Mouse (Mus musculus) megakaryocyte progenitor cell, adult 5-6 weeks (primary cell): ENCODE measurements around the gene Metap1d. TPM values are rescaled to one million over a fixed set of nuclear protein-coding genes. Genes with fewer than 3 reads are reported as not detected.

Experiments used
- ATAC-seq: replicated peaks from 2 replicates; pipeline ENCODE4 v1.8.0; 2016; ENCODE audit warnings: mild to moderate bottlenecking, moderate TSS enrichment, inconsistent platforms; ENCODE audit not compliant: poor library complexity
- total RNA-seq, 2 experiments: library from RNA; stranded (forward) in 1 of 2; stranded (reverse) in 1 of 2; fragments of 157-497, 149-512 nt in 1 of 2; fragments of 200-1000 nt in 1 of 2; gene quantifications; 2 replicates each; pipeline versions ENCODE4 v1.2.3 to v1.2.4; 2015 to 2017

Metap1d gene
- total RNA-seq, 2 experiments from 2014 or later: 21.3 to 39.8 TPM

DNA sequence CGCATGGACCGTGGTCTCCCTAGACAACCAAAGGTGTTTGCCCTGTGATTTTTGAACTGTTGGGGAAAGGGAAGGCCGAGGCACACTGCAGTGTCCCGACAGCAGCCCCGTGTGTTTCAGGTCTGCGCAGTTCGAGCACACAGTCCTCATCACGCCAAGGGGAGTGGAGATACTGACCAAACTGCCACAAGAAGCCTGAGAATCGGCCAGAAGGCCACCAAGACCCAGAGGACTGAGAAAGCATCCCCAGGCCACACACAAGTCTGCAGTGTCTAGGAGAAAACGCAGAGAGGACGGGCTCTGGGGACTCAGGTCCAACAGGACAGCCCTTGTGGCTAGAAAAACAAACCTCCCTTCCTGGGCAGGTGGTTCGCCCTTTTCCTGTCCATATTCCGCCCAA, 71.7 kb downstream of the Metap1d start:
- no peak for ATAC-seq

DNA sequence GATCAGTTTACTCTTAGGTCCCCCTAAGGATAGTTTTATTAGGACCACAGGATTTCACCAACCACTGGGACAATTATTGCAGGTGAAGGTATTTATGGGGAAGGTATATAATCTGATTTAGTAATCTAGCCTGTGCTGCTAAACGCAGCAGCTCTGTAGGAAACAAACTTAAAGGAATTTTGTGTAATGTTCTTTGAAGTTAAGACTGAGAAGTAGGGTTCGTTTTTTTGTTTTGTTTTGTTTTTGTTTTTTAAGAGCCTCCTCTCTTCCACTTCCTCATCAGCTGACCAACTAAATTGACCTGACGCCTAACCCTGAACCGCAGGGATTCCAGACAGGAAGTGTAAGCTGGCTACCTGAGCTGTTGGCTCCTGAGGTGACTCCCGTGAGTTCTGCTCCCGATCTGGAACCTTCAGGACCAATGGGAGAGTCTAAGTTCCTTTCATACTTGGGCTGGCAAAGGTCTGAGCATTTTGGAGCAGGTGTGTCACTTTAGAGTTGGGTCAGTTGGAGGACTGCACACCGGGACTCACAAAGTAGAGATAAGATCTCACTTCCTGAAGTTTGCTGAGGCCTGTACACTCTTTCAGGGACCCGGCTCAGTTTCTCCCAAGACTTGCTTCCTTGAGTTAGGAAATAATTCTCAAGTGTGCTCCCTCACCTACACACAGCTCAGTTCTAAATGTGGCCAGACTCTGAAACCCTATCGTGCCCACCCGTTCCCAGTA, 73.7 kb downstream of the Metap1d start:
- ATAC-seq: no peak

DNA sequence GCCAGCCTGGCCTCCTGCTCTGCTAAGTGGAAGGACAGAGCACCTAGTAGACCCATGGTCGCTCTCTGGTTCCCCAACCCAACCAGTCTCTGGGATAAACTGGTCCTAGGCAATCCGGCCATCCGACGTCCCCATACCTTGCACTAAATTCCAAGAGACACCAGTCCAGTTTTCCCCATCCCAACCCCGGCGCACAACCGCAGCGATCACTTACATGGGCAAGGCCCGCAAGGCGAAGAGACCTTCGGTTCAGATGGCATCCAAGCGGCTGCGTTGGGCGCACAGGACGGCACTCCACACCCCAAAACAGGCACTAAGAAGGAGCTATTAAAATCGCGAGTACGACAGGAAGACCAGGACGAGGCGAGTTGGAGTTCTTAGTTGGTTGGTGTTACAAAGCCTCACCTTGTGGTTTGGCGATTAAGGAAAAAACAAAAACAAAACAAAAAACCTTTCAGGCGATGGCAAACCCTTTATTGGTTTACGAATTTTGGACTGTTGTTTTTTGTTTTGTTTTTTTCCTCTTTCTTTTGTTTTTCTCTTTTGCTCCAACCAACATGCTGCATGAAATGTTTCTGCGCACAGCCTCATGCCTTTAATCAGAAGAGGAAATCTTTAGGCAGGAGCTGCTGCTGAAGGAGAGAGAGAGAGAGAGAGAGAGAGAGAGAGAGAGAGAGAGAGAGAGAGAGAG, 74.4 kb downstream of the Metap1d start:
- no peak for ATAC-seq

DNA sequence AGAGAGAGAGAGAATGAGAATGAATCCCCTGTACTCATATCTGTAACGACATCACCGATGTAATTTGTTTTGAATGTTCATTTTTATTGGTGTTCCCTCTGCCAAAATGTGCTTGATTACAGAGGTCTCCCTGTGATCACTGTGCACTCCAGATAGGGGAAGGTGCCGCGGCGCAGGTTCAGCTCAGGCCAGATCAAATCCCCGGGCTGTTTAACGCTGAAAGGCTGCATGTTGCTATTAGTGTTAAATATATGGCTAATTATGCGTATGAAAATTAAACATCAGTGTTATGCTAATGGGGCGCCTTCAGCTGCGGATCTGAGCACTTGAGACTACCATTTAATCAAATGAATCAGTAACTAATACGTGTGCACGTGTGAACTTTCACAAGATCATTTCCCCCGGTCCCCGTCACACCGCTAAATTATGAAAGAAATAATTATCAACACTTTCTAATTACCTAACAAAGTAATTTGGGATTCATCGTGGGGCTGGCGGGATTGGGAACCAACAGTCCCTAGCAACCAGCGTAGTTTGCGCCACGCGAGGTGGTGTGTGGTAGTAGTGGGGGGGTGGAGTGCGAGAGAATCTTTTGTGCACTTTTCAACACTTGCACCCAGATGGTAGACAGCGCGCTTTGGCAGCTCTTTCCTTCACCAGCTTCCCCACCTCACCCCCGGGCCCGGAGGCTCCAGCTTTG, 75.1 kb downstream of the Metap1d start, which contains the start of gene Dlx1:
TSS of gene Dlx1 (plus strand) at position 100 of the 700 bp plus-strand sequence.
- ATAC-seq: no peak

DNA sequence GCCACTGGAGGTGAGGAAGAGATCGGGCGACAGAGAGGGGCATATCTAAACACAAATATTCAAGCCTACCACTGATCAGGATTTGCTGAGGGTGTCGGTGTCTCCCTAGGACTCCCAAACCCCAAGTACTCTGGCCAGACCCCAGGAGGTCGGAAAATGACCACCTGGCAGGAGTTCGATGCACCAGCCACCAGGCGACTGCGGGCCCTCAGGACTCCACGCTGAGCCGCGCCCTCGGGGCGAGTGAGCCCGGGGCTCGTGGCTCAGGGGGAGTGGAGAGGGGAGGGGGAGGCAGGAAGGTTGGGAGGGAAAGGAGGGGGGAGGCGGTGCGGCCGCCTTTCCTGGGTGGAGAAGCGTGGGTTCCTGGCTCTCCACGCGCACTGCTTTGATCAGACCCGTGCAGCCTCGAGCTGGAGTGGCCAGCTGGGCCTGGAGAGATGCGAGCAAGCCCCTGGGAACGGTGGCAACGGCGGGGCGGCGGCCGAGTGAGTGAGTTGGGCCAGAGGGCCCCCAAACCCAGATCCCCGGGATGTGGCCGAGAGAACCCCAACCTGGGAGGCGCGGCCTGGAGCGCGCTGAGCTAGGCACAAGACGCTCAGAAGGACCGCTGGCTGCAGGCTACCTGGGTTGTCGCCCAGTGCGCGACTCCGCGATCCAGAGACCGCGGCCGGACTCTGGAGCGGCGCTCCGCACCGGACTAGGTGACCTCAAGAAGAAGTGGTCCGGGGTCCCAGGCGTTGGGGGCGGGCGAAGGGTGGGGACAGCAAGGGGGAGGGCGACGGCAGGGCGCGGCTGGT, 75.8 kb downstream of the Metap1d start:
- ATAC-seq: no peak

DNA sequence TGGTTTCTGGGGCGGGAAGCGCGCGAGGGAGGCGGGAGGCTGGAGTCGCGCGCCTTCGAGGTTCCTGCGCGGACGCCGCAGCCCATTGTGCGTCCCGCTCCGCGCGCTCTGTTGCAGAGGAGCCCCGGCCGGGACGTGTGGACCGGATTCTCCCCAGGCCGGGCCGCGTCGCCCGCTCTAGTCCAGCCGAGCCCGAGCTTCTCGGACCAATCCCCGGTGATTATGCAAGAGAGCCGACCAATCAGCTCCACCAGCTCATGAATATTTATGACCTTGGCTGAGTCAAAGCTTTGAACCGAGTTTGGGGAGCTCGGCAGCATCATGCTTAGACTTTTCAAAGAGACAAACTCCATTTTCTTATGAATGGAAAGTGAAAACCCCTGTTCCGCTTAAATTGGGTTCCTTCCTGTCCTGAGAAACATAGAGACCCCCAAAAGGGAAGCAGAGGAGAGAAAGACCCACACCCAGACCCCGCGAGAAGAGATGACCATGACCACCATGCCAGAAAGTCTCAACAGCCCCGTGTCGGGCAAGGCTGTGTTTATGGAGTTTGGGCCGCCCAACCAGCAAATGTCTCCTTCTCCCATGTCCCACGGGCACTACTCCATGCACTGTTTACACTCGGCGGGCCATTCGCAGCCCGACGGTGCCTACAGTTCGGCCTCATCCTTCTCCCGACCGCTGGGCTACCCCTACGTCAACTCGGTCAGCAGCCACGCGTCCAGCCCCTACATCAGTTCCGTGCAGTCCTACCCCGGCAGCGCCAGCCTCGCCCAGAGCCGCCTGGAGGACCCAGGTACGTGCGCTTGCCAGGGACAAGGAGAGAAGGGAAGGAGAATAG, 76.7 kb downstream of the Metap1d start:
- peak; percentile 82 for ATAC-seq

DNA sequence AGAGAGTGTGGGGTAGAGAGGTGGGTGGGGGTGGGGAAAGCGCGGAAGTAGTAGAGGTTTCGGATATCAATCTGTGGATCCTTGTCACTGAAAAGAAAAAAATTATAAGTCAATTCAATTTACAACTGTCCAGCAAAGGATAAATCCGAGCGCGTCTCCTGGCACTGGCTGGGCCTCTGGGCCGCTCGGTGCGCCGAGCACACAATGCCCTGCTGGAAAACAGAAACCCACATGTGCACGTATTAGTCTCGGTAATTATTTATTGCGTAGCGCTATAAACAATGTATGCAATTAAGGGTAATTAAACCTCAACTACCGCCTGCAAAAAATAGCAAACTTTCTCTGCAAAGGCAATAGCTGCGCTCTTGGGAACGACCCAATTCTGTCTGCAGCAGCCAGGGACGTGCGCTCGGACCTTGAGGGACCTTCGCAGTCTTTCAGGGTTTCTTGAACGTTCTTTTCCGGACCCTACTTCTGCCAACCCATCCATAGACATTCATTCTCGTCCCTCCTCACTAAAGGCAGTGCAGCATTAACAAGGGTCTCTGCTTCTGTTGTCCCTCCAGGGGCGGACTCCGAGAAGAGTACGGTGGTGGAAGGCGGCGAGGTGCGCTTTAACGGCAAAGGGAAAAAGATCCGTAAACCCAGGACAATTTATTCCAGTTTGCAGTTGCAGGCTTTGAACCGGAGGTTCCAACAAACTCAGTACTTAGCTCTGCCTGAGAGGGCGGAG, 77.5 kb downstream of the Metap1d start:
- ATAC-seq: no peak

DNA sequence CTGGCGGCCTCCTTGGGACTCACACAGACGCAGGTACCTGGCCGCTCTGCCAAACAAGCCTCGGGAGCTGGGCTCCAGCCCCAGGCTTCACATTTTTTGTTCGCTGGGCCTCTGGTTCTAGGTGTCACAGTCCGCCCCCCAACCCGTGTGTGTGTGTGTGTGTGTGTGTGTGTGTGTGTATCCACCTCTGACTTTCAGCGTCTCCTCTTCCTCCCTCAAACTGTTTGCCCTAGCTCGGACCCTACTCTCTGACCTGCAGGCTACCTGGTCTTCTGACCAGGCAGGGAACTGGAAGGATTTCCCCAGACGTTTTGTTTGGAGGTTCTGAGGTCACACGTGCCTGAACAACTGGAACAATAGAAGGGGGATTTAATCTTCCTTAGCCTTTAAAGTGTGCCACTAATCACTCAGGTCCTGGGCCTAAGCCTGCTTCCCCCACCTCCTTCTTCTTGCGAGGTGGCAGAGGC, 78.1 kb downstream of the Metap1d start:
- ATAC-seq: no peak

DNA sequence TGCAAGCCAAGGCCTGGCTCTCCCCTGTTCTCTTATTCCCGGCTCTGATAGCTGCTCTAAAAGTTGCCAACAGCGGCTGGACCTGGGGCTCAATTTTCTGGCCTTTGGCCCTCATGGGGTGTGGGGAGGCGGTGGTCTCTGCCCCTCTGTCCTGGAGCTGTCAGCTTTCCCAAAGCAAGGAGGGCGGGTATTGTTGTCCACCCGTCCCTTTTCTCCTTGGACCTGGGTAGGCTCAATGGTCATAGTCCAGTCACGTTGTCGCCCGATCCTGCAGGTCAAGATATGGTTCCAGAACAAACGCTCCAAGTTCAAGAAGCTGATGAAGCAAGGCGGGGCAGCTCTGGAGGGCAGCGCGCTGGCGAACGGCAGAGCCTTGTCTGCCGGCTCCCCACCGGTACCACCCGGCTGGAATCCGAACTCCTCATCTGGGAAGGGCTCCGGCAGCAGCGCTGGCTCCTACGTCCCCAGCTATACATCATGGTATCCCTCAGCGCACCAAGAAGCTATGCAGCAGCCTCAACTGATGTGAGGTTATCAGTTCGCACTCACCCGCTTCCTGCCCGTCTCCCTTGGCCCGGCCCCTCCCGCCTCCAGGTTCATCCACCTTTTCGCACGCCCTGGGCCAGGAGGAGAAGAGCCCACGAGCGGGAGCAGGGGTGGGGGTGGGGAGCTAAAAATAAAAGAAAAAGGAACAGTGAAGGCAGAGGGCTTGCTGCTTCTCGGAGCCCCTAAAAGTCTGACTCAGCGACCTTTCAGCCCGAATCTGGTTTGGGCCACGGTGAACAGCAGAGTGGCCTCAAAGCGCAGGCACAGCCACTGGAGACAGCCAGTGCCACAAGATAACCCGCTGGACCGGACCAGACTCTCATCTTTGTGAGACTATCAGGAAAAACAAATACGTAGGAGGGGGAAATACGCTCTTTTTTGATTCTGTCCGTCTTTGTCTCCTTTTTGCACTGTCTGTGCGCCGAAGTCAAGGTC, 79.2 kb downstream of the Metap1d start:
- ATAC-seq: no peak

DNA sequence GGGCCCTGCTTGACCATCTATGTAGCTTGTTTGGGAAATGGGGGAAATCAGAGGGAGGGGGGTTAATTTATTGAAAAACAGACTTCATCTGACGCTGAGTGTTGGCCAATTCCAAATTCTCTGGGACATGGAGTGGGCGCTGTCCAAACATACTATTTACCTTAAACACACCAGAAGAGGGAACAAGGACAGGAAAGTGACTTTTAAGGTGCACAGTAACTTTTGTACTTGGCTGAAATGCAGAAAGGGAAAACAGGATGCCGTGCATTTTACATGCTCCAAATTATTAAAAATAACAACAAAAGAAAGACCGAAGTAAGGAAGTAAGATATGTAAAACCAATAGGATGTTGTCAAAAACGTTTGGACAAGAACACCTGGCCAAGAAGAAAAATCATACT, 80.0 kb downstream of the Metap1d start:
- ATAC-seq: no peak

DNA sequence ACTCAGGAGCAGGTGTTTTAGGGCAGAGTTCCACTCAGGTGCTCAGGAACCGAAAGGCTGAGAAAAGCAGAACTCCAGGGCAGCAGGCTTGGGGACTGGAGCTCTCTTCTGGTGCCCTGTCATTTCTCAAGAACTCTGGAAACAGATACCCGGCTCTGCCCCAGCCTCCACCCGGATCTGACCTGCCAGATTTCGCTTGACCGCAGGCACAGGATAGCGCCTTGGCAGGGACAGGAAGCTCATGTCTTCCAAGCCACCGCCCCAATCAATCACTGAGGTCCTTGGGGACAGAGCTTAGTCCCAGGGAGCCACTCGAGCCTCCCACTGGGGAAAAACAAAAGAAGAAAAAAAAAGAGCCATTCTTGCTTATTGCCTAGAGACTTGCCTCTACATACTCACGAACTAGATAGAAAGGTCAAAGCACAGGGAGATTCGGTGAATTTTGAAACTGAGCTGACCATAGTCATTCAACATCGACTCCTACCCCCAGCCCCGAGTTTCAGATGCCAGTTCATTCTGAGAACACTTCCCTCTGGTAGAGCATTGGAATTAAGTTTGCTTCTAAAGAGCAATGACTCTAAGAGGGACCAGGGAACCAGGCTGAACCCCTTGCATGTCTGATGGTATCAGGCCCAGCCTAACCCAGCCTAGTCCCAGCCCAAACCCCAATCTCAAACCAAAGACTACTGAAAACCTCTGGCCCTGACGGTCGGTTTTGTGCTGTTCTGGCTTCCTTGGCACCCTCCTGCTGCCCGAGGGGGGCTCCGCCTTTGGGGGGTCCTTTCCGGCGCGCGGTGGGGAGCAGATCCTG, 81.4 kb downstream of the Metap1d start:
- ATAC-seq: no peak

DNA sequence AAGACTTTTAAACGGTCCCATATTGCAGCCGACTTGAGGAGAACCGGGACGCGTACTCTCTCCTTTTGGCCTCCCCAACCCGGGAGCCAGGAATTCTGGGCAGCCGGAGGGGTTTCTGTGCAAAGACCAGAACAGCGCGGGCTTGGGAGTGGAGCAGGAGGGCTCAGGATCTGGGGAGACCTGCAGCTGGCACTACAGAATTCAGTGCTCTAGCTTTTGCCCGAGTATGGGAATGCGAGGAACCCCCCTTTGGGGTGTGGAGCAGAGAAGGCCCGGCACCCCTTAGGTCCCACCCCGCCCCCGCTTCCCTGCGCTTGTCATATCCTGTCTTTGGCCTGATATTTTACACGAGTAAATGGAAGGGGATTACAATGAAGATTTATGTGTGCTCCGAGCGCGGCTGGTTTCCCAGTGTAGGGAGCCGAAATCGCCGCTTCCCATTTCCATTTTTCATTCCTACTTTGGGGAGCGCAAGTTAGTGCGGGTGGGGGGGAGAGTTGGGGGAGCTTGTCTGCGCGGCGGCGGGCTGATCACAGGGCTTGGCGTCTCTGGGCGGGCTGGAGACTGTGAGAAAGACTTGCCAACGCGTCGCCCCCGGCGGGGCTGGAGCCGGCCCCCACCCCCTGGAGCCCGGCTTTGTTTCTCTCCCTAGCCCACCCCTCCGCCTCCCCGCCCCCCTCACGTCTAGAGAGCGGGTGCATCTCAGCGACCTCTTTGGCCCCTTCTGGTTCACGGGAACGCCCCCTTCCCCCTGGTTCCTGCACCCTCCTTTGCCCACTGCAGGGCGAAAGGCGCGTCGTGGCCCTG, 87.7 kb downstream of the Metap1d start:
- no peak for ATAC-seq

DNA sequence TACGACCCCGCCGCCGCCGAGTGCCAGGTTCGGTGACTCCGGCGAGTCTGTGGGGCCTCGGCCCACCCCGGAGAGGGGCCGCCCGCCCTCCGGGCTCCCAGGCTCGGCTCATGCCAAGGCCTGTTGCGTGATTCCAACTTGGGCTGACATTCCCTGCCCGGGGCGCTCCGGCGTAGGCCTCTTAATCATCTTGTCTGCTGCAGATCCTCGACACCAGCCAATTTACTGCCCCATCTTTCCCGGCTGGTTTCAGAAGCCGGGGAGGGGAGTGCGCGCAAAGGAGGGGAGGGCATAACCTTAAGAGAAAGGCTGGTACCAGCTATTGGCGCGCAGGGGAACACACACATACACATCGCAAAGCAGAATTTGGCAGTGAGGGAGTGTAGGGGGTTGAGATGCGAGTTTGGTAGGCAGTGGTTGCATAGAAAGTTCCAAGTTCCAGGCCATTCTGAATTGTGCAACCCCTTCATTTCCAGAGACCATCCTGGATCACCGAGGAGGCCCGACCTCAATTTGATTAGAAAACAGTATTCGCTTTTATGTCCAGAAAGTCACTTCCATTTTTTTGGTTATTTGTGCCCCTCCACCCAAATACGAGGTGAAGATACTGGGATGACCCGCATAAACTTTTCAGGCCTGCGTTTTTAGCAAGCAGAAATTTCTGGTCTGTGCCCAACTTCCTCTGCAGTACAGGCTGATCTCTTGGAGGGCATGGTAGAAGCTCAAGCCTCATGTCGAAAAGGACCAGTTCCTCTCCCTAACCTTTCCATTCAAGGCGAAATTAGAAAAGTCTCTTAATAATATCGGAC, 88.5 kb downstream of the Metap1d start:
- no peak for ATAC-seq

DNA sequence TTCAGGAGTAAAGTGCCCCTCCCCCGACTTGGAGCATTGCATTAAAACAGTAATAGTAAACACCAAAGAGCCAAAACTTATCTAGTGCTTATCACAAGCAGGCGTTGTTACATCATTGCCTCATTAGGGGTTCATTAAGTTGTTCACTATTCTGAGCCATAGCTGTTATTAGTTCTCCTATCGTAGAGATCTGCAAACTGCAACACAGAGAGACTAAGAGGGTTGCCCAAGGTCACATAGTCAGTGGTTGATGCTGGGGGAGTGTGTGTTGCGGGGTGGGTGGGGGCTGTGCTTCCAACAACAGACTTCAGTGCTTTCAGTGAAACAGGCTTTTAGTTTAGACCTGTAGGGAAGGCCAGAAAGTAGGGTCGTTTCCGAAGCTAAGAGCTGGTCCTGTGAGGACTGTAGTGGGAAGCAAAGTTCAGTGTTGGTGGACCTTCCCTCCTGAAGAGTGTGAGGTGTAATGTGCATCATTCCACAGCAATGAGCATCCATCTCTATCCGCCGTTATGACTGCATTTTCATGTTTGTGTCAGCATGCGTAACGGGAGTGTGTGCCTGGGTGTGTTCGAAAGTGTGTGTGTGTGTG, 89.2 kb downstream of the Metap1d start:
- ATAC-seq: no peak

DNA sequence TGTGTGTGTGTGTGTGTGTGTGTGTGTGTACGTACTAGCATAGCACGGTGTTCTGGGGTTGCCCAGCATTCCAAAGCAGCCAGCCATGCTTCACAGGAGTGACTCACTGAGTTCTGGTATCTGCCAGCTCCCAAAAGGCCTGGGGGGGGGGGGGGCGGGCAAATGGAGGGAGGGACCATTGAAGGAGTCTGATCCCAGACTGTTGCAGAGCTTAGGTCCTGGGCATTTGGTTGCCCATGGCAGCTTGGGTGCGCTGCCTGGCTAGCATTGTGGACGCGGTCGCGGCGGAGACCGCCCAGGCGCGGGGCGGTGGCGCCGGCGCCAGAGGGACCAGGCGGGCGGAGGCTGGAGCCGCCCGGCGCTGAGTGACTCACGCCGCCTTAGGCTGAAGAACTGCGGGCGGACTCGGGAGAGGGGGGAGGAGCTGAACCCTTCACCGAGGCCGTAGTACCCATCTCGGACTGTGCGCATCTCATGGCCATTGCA, 89.8 kb downstream of the Metap1d start:
- peak; percentile 40 for ATAC-seq
